Mouse (Mus musculus): ENCODE measurements at regions not wholly inside any gene's neighbourhood (a gene's known extent, or its start where the extent isn't known, plus 50 kb on each side); places are given as distances from the start of the nearest gene placed in this dataset.
"Not testable (repeated sequence)": the region's sequence is repeated elsewhere in the genome, so short reads cannot be mapped to it uniquely, and the experiment has no call there.

GRCm38 (mm10) chr13:73035336-73035940, 224.8 kb upstream of the Irx4 start:
- DNase-seq (ENCODE audit: low read depth, low spot score), result no peak

DNA sequence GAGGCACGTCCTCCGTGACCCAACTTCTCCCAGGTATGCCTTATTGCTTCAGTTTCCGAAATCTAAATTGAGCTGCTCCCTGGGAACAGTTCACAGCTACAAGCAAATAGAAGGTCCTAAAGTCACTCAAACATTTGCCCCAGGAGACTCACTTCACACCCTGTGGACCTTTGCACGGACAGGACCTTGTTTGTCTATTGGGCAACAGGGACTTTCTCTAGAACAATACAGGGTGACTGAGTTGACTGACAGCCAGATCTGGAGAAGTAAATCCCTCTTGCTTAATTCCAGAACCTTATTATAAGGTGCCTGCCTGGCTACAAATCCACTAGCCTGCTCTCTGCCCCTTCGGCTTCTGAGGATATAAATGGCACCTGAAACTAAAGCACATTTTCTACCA, 220.5 kb upstream of the Irx4 start:
- DNase-seq (ENCODE audit: low read depth, low spot score), result no peak

DNA sequence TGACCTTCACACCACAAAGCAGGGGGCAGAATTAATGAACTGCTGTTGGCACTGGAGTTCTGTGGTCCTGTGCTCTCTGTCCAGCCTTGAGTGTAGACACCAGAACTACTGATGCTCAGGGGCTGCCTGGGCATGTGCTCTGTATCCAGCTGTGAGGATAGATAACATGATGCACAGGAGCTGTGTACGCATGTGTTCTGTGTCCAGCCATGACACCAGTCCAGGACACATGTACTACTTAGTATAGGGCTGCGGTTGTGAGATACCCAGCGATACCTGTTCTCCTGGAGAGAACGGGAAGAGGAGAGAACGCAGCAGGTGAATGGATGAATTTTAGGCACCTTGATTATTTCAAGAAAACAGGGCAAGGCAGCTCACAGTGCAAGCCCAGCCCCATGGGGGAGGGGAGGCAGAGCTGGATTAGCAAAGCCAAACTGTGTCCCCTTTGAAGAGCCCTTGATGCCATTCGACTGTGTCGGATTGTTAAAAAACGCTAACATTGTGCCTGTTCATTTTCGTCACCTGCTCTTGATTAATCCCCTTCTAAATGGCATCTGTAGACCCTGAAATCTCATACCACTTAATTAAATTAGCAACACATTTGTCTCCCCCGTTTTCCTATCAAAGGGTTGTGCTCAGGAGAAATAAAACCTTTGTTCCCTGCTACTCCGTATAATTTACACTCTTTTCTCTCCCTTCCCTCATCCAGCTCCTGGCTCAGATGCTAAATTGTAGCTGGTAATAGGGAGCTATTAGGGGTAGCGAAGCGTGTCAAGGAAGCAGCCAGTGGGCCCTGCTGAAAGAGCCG, 218.8 kb upstream of the Irx4 start:
- DNase-seq (ENCODE audit: low read depth, low spot score), result no peak

DNA sequence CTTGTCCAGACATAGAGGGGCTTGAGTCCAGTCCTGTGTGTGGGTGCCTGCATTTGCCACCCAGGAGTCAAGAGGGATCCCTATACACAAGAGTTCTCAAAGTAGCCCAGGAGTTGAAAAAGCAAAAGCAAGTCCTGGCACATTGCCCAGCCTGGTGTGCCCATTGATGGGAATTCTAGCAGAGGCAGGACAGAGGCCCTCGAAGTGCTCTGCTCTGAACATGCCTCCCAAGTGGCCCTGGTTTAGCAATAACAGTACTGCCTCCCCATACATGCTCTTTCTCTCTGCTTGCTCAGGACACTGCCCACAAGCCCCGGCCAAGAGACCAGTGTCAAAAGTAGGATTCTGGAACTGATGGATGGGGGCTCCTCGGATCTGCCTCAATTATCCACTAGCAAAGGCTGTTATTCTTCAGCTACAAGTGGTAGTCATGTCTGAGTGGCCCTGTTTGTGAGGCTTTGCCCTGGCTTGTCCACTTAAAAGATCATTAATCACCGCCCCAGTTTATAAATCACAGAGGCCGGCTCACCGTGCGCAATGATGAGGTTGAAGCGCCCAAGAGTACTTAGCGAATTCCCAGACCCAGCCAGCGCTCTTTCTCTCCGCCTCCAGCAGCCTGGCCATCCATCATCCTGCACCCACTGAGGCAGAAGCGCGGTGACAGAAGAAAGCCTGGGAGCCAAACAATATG, 190.3 kb upstream of the Irx4 start:
- DNase-seq (ENCODE audit: low read depth, low spot score), result no peak

- no peak for DNase-seq (ENCODE audit: low read depth, low spot score)
Measured at GRCm38 (mm10) chr13:73070531-73070908, 189.8 kb upstream of the Irx4 start.

- DNase-seq (ENCODE audit: low read depth, low spot score), result no peak
Measured at GRCm38 (mm10) chr13:73071032-73071431, 189.2 kb upstream of the Irx4 start.

DNA sequence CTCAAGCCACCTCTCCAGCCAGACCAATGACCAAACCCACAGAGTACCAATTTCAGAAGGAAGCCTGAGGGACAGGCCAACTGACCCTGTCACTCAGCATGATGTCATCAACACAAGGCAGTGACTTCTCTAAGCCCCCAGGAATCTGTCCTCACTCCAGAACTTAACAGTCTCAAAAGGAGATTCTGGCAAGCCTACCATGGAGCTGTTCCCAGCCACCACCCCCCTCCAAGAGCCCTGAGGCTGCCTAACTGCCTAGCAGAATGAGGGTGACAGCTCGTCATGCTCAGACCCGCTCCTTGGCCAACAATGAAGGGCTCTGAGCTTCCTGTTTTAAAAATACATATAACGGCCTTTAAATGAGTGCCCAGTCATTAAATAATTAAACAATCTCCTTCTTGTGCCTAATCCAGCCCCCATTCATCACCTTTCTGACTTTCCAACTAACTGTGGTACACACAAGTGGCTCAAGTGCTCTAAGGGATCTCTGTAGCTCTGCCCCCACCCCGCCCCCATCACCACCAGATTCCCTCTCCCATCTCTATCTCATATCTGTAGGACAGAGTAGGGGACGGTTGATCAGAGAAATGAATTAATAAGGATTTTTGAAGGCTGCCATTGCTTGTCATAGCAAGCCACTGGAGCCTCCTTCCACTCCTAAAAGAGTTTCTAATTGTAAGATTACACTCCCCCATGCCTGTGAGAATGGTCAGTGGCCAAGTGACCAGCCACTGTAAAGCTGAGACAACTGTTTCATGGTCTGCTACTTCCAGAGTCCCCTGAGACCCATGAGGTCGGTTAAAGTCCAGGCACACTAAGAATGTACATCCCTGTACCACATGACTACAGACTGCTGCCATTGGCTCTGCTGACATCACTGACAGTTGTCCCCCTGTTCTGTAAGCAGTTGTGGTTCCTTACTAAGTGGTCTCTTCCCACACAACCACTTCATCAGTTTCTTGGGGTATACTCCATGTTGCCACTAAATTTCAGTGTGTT, 188.1 kb upstream of the Irx4 start:
- no peak for DNase-seq (ENCODE audit: low read depth, low spot score)

DNA sequence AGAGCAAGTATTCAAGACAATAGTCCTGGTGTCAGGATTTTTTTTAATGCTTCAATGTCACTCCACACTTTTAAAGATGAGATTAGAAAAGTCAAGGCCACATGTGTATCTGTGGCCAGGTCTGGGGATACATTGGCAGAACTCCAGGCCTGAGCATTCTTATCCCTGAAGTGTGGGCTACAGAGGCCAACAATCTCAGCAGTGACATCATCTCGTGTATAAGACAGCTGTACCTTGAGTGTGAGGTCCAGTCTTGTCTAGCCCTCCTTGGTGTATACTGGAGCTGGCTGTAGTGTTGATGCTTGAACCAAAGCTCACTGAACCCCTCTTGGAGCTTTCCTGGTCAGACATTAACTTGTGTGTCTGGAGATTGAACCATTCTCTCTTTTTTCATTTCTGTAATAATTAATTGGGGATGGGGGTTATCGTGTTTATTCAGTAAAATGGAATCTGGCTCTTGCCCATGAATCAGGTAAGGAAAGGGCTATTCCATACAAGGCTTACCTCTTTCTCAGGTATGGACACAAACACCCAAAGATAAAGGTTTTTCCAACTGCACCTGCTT, 182.3 kb upstream of the Irx4 start:
- no peak for DNase-seq (ENCODE audit: low read depth, low spot score)

- DNase-seq (ENCODE audit: low read depth, low spot score), result not testable (repeated sequence)
Measured at GRCm38 (mm10) chr13:73087815-73088214, 172.5 kb upstream of the Irx4 start.

GRCm38 (mm10) chr13:73091886-73092285, 168.4 kb upstream of the Irx4 start:
- DNase-seq (ENCODE audit: low read depth, low spot score), result no peak

- DNase-seq (ENCODE audit: low read depth, low spot score), result no peak
Measured at GRCm38 (mm10) chr13:73097502-73097901, 162.8 kb upstream of the Irx4 start.

DNA sequence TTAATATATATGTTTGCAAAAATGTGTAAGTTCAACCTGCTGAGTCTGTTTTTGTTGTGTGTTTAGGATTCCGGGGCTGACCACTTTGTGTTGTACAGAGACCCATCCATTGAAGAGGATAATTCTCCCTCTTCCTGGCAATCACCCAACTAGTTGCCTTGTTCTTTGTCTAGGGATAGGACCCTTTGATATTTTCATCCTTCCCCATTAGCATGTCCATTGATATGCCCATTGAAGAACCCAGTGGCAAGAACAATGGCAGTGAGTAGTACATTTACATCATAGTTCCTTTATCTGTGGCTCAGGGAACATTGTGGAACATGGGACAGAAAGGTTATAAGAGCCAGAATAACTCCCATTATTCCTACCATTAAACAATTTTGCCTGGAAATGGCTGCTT, 160.9 kb upstream of the Irx4 start:
- DNase-seq (ENCODE audit: low read depth, low spot score), result peak; percentile 31

DNA sequence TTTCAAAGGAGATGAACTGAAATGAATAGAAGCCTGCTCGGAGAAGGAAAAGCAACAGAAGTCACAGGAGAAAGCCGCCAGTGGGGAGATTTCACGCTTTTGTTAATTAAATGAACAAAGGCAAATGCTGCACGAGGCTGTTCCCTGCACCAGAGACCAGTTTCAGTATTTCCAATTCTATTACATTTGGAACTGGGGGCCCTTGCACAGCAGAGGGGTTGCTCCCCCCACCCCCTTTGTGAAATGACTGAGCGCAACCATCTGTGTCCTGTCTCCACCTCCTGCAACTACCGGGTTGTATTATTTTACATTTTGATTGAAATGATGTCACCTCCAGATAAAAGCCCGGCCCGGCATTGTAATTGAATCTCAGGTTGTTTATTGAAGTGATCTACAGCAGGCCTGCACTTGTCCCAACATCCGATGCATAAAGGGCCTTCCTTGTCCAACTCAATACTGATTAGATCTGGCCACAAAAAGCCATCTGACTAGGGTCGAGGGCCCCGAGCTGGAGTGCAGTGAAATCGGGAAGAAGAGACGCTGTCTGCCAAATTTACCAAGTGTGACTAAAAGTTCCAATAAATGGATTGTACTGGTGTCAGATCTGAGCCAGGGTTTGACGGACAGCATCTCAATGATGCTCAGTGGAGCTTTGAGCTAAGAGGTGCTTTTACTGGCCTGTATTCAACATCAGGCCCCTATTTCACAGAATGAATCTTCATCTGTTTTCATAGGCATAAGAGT, 152.9 kb upstream of the Irx4 start:
- no peak for DNase-seq (ENCODE audit: low read depth, low spot score)

GRCm38 (mm10) chr13:73116822-73117632, 143.3 kb upstream of the Irx4 start:
- no peak for DNase-seq (ENCODE audit: low read depth, low spot score)

GRCm38 (mm10) chr13:73117633-73118076, 142.6 kb upstream of the Irx4 start:
- DNase-seq (ENCODE audit: low read depth, low spot score), result no peak

DNA sequence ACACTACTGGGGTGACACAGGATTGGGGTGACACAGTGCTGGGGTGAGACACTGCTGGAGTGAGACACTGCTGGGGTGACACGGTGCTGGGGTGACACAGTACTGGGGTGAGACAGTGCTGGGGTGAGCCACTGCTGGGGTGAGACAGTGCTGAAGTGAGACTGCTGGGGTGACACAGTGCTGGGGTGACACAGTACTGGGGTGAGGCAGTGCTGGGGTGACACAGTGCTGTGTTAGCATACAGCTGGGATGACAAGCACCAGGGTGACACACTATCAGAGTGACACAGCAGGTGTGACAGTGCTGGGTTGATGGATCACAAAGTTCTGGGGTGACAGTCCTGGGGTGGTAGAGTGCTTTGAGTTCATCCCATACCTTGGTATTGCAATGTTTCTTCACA, 137.3 kb upstream of the Irx4 start:
- no peak for DNase-seq (ENCODE audit: low read depth, low spot score)

GRCm38 (mm10) chr13:73131270-73131669, 129.0 kb upstream of the Irx4 start:
- DNase-seq (ENCODE audit: low read depth, low spot score), result no peak

DNA sequence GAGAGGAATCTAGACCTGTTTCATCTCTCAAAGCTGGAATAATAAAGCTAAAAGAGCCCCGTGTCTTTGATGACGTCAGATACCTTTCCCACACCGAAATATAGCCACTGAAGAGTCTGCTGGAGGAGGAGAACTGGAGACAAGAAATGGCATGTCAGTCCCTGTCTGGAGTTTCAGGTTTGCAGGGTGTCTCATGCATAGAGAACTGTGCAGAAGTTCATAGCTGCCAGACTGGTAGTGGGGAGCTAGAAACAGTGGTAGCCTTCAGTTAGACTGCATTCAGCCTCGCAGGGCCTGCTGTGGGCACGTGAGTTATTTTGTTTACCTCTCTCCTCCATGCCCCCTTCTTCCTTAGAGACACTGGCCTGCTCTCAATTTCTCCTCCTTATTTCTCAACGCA, 127.5 kb upstream of the Irx4 start:
- no peak for DNase-seq (ENCODE audit: low read depth, low spot score)

DNA sequence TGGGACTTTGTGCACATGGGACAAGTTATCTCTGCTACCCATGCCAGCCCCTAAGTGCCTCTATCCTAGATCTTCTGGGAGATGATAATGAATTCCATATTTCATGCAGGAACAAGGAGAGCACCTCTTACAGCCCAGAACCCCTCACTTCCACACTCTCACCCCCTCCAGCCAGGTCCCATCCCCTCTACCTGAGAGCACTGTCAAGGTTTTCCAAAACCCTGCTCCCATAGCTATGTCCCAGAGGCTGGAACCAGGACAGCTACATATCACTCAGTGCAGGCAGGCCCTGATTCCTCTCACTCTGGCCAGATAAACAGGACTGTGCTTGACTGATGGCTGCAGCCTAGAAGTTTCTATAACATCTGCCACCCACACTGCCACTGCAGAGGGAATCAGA, 125.3 kb upstream of the Irx4 start:
- DNase-seq (ENCODE audit: low read depth, low spot score), result no peak

GRCm38 (mm10) chr13:73141302-73141701, 119.0 kb upstream of the Irx4 start:
- DNase-seq (ENCODE audit: low read depth, low spot score), result no peak
